Mouse (Mus musculus): ENCODE results near the gene Misp.

GRCm38 (mm10) chr10:79836918-79837317 lies 16.1 kb downstream of the Misp start:
- TF ChIP-seq MEF2A (IDR thresholded peaks at IDR 0.05; ENCODE audit: borderline replicate concordance, low read depth, low read length) (no peak), CHD1 (IDR thresholded peaks at IDR 0.05; ENCODE audit: low read depth, low read length) (no peak), ETS1 (conservative IDR thresholded peaks at IDR 0.05; ENCODE audit: low read depth, low read length) (no peak), CTCF (conservative IDR thresholded peaks at IDR 0.05 in 1 of 2, IDR thresholded peaks at IDR 0.05 in 1 of 2; ENCODE audit: low read depth in 2 of 2, low read length in 2 of 2) (peak; percentile 13 to 24; a peak in 2 of 4 replicates)

Measured in CH12.LX (cell line).